Mouse (Mus musculus) bone marrow, adult 2 months (tissue): ENCODE measurements around the gene Exoc6.
A peak's percentile ranks its signal among the peaks of the same experiment; 100 is the strongest.

ENCODE experiments used
- CTCF ChIP-seq: fragments of 200-500 bp; IDR thresholded peaks from 2 replicates; pipeline ENCODE4 v1.5.1; 2011; ENCODE audit warnings: low read length, control low read depth; ENCODE audit not compliant: control insufficient read depth, insufficient read depth
- POLR2A ChIP-seq: fragments of 200-500 bp; IDR thresholded peaks from 2 replicates; pipeline ENCODE4 v1.6.1; 2011; ENCODE audit warnings: low read depth, mild to moderate bottlenecking, control low read depth, low read length, borderline replicate concordance; ENCODE audit not compliant: control insufficient read depth

- TF ChIP-seq CTCF: peak; percentile 37; the same call in 1 of the 2 replicates
- TF ChIP-seq POLR2A: peak; percentile 92
Observed at GRCm38 (mm10) chr19:37550101-37551039, at the start of gene Exoc6.
